Mouse (Mus musculus) subcutaneous adipose tissue, adult 2 months (tissue): ENCODE results near the gene Clec3a. TPM values are rescaled to one million over a fixed set of nuclear protein-coding genes. Genes with fewer than 3 reads are reported as not detected.

Experiments used
- polyA plus RNA-seq: library from polyadenylated mRNA; depleted of rRNA; stranded (reverse); fragments of >200 nt; gene quantifications from 2 replicates; pipeline ENCODE4 v1.2.3, GENCODE M21; 2012; ENCODE audit warnings: low replicate concordance; rRNA removed

Clec3a gene
- not detected in 2 replicates for polyA plus RNA-seq

GRCm38 (mm10) chr8:114417786-114418185 lies at the start of gene Clec3a:
Gene Clec3a (plus strand): TSS chr8:114418086.

GRCm38 (mm10) chr8:114439334-114440204 lies 21.7 kb downstream of the Clec3a start, which contains the start of gene Wwox:
Gene Wwox (plus strand): TSS chr8:114439655.

Other genes starting within 250 kb of the Clec3a start
- 0.83 and 1.0 TPM in 2 replicates for gene Vat1l, start 212.5 kb upstream of the Clec3a start, polyA plus RNA-seq
- gene Wwox, start 21.6 kb downstream of the Clec3a start, polyA plus RNA-seq, result 11.5 and 12.7 TPM in 2 replicates